Mouse (Mus musculus) bone marrow macrophage, adult 2 months (primary cell): Measurements from ENCODE around the gene Smad6.

Experiments
- CTCF ChIP-seq: IDR thresholded peaks from 2 replicates; pipeline ENCODE4 v1.5.1; 2012; ENCODE audit warnings: low read depth, mild to moderate bottlenecking, low read length, moderate library complexity
- POLR2A ChIP-seq: IDR thresholded peaks from 2 replicates; pipeline ENCODE4 v1.6.1; 2012; ENCODE audit warnings: mild to moderate bottlenecking, low read depth, low read length, borderline replicate concordance

- TF ChIP-seq POLR2A = no peak
- TF ChIP-seq CTCF = no peak
Observed at GRCm38 (mm10) chr9:64011356-64011755, 10.5 kb downstream of the Smad6 start.
